Mouse (Mus musculus) frontal cortex, adult 2 months (tissue): ENCODE data around the gene Tnni3. TPM values are rescaled to one million over a fixed set of nuclear protein-coding genes. Genes with fewer than 3 reads are reported as not detected.
A peak's percentile ranks its signal among the peaks of the same experiment; 100 is the strongest.
"Not testable (repeated sequence)": the region's sequence is repeated elsewhere in the genome, so short reads cannot be mapped to it uniquely, and the experiment has no call there.

Experiments used
- DNase-seq, 2 experiments: peaks; one replicate each; pipeline ENCODE4 v3.0.0; 2022; ENCODE audit warnings: low spot score in 1 of 2; ENCODE audit errors: extremely low spot score in 1 of 2
- polyA plus RNA-seq: library from polyadenylated mRNA; depleted of rRNA; stranded (reverse); fragments of >200 nt; gene quantifications from 2 replicates; pipeline ENCODE4 v1.2.3, GENCODE M21; 2012; rRNA removed

The Tnni3 gene
- 8.3 and 12.1 TPM in 2 replicates for polyA plus RNA-seq

GRCm38 (mm10) chr7:4524212-4524922 lies at the start of gene Tnni3:
TSS of gene Tnni3 (minus strand) at chr7:4524229.
- peak in 1 of 2 experiments; percentile 60 for DNase-seq

GRCm38 (mm10) chr7:4572361-4572760 lies 48.3 kb upstream of the Tnni3 start:
- DNase-seq: not testable (repeated sequence)

- DNase-seq: no peak
Measured at GRCm38 (mm10) chr7:4562660-4563059, 38.6 kb upstream of the Tnni3 start.

- no peak for DNase-seq
Measured at GRCm38 (mm10) chr7:4557167-4557560, 33.1 kb upstream of the Tnni3 start.

- DNase-seq: peak; percentile 61 to 87
Measured at GRCm38 (mm10) chr7:4556256-4557166, 32.5 kb upstream of the Tnni3 start.

- DNase-seq: peak; percentile 50 to 75
Measured at GRCm38 (mm10) chr7:4547221-4547641, 23.2 kb upstream of the Tnni3 start, which contains the start of gene Syt5. TSS of gene Syt5 (minus strand) at chr7:4547541.

GRCm38 (mm10) chr7:4546591-4547131 lies 22.6 kb upstream of the Tnni3 start:
- peak; percentile 95 to 97 for DNase-seq

GRCm38 (mm10) chr7:4546050-4546449 lies 22.0 kb upstream of the Tnni3 start:
- DNase-seq: peak in 1 of 2 experiments; percentile 30

GRCm38 (mm10) chr7:4542013-4542412 lies 18.0 kb upstream of the Tnni3 start:
- DNase-seq: no peak

GRCm38 (mm10) chr7:4541344-4541743 lies 17.3 kb upstream of the Tnni3 start:
- no peak for DNase-seq

- DNase-seq: no peak
Measured at GRCm38 (mm10) chr7:4539019-4539418, 15.0 kb upstream of the Tnni3 start.

GRCm38 (mm10) chr7:4537181-4537580 lies 13.2 kb upstream of the Tnni3 start:
- no peak for DNase-seq

GRCm38 (mm10) chr7:4536369-4536768 lies 12.3 kb upstream of the Tnni3 start:
- DNase-seq: no peak

GRCm38 (mm10) chr7:4532005-4532729 lies 8.1 kb upstream of the Tnni3 start, which contains the start of gene Dnaaf3:
TSS of gene Dnaaf3 (minus strand) at chr7:4532453.
- DNase-seq: no peak

- DNase-seq: not testable (repeated sequence)
Measured at GRCm38 (mm10) chr7:4530166-4530565, 6.1 kb upstream of the Tnni3 start.

GRCm38 (mm10) chr7:4527302-4527689 lies 3.3 kb upstream of the Tnni3 start:
- DNase-seq: no peak

GRCm38 (mm10) chr7:4526341-4527301 lies 2.6 kb upstream of the Tnni3 start:
- DNase-seq: peak in 1 of 2 experiments; percentile 79

- no peak for DNase-seq
Measured at GRCm38 (mm10) chr7:4523205-4524130, 561 bp downstream of the Tnni3 start.
